Mouse (Mus musculus) cerebellum, adult 9-10 months (tissue): ENCODE data around the gene Uox.

Experiments
- DNase-seq: peaks from one replicate; pipeline ENCODE4 v3.0.0; 2022

The Uox gene

GRCm38 (mm10) chr3:146586616-146587015 is 16.4 kb downstream of the Uox start:
- DNase-seq, result no peak

- DNase-seq, result no peak
These were observed 19.3 kb downstream of the Uox start for GRCm38 (mm10) chr3:146589523-146589922.

- no peak for DNase-seq
These were observed 20.9 kb downstream of the Uox start for GRCm38 (mm10) chr3:146591159-146591558.

- DNase-seq, result no peak
These were observed 21.4 kb downstream of the Uox start for GRCm38 (mm10) chr3:146591601-146592000.

- DNase-seq, result no peak
These were observed 25.2 kb downstream of the Uox start for GRCm38 (mm10) chr3:146595440-146595839.

- no peak for DNase-seq
These were observed 26.2 kb downstream of the Uox start for GRCm38 (mm10) chr3:146596387-146596786.

GRCm38 (mm10) chr3:146596864-146597263 is 26.6 kb downstream of the Uox start:
- DNase-seq, result no peak

- DNase-seq, result no peak
These were observed 28.2 kb downstream of the Uox start for GRCm38 (mm10) chr3:146598411-146598810.

- DNase-seq, result no peak
These were observed 29.1 kb downstream of the Uox start for GRCm38 (mm10) chr3:146599198-146599900.

GRCm38 (mm10) chr3:146601205-146601604 is 31.0 kb downstream of the Uox start:
- no peak for DNase-seq

- DNase-seq, result no peak
These were observed 32.3 kb downstream of the Uox start for GRCm38 (mm10) chr3:146602531-146602930.

- no peak for DNase-seq
These were observed 34.4 kb downstream of the Uox start for GRCm38 (mm10) chr3:146604647-146605046.

GRCm38 (mm10) chr3:146607368-146607767 is 37.1 kb downstream of the Uox start:
- no peak for DNase-seq

- DNase-seq, result no peak
These were observed 40.1 kb downstream of the Uox start for GRCm38 (mm10) chr3:146610322-146610721.

GRCm38 (mm10) chr3:146611261-146611660 is 41.0 kb downstream of the Uox start:
- DNase-seq, result no peak

GRCm38 (mm10) chr3:146611821-146612220 is 41.6 kb downstream of the Uox start:
- DNase-seq, result no peak

- no peak for DNase-seq
These were observed 45.3 kb downstream of the Uox start, which contains the start of gene Dnase2b for GRCm38 (mm10) chr3:146615496-146615895. TSS of gene Dnase2b (minus strand) at chr3:146615596.

GRCm38 (mm10) chr3:146616533-146617283 is 46.5 kb downstream of the Uox start:
- no peak for DNase-seq

- DNase-seq, result no peak
These were observed 47.7 kb downstream of the Uox start for GRCm38 (mm10) chr3:146617946-146618345.

- DNase-seq, result no peak
These were observed 48.1 kb downstream of the Uox start for GRCm38 (mm10) chr3:146618357-146618756.

GRCm38 (mm10) chr3:146620101-146620500 is 49.9 kb downstream of the Uox start:
- no peak for DNase-seq

- peak; percentile 90 for DNase-seq
These were observed 50.5 kb downstream of the Uox start for GRCm38 (mm10) chr3:146620555-146621249.

GRCm38 (mm10) chr3:146621966-146622365 is 51.7 kb downstream of the Uox start:
- no peak for DNase-seq

GRCm38 (mm10) chr3:146625766-146626165 is 55.5 kb downstream of the Uox start:
- no peak for DNase-seq
